Mouse (Mus musculus): ENCODE results near the gene Traf1.

The Traf1 gene

DNA sequence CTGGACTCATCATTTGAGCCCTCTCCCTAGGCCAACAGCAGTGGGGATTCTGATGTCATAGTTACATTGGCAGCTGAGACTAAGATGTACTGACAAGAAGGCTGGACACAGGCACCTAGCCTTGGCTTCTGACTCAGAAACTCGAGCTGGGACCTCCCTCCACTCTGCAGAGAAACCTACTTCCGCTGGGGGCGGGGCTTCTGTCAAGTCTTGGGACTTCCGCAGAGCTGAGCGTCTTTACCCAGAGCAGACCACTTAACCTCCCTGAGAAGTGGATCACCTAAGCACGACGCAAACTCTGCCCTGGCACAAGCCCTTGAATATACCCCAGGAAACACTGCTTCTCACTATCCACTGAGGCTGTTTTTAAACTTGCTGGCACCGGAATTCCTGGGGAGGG lies 16.8 kb downstream of the Traf1 start:
- intact Hi-C loops (cut with DNase I) = no loop called here

DNA sequence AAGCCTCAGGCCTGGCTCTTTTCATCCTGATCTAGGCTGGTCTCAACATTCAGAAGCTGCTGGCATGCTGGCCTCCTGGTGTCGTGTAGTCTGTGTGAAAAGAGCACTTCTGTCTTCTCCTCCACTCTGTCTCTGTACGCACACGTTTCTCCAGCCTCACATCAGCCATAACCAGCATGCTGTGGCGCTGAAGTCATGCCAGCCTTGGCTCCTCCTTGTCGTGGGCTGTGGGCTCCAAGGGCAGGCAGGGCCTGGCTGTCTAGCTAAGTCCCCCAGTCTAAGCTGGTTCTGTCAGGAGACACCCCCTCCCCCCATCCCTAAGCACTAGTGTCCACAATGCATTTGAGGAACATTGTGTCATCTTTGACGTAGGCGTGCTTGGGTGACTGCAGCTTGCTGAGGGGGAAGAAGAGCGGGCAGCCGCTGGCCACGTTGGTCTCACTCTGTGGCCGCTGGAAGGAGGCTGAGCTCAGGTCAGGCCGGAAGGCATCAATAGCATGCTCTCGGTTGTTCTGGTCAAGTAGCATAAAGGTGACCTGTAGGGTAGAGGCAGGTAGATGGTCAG lies 17.9 kb downstream of the Traf1 start:
- intact Hi-C loops (cut with DNase I) = no loop called here

DNA sequence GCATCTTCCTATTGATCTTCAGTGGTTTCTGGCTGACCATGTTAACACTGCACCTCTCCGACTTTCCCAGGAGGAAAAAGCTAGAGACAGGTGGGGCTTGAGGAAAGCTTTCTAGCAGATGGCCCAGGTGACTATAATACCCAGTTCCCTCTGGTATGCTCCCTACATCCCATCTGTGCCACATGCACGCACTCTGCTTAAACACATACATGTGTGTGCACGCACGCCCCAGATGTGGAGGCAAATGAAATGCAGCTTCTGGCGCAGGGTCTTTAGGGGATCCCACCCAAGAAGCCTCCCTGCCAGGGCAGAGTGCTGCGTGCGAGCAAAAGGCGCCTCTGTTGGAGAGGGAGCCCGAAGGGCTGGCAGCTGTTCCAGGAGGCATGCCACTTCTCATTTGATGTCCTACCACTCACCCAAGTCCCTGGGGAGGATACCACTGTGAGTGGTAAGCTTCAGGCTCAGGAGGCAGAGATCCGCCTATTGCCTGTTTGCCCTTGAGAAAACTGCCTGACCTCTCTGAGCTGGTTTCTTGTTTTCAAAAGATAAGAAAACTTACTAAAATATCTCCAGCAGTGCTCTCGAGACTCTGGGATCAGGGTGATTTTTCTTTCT lies 20.4 kb downstream of the Traf1 start:
- intact Hi-C loops (cut with DNase I) = no loop called here

DNA sequence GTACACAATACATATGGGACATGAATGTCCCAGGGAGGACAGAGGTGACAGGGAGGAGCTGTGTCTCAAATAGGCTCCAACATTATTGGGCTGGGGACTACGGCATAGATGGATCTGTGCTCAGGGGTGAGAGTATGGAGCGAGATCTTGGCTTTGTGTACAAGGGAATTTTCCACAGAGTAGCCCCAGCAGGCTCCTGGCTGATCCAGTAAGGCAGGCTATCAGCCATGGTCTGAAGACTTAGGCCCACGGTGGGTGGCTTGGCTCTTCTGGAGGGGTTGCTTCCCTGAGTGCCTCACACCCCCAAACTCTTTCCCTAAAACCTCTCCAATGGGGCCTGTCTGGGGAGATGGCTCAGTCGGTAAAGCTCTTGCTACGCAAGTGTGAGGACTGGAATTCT lies 21.3 kb downstream of the Traf1 start:
- intact Hi-C loops (cut with DNase I) = no loop called here

DNA sequence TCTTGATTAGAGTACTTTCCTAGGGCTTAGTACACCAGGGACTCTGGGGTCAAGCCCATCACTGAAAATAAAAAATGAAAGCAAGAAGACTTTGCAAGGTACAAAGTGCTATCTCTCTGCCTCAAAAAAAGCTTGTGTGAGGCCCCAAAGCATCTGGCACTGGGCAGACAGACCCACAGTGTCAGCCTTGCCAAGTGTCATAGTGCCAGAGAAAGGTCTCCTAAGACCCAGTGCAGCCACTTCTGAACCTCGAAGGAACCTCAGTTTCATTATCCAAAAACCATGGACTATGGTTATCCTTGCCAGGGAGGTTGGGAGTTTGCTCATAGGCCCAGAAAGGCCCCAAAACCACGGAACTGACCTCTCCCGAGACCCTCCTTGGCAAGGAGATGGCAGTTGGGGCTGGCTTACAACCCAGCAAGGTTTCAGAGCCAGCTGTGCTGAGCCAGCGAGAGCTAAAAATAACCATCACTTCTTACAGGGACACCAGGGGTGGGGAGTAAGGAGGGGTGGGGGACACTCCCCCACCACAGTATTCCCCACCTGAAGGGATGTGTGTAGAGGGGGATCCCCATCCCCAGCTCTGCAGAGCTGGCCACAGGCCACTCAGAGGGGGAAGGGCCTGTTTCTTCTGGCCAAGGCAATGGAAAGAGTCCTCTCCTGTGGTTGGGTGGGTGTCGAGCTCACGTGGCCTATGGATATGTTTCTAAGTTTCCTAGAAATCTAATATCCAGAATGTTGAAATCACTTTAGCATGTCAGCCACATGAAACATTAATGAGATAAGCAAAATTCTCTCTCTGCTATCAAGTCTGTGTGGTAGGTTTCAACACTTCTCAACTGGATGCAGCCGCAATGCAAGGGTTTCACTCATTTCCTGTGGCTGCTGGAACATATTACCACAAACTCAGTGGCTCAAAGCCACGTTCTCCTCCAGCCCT lies 23.0 kb downstream of the Traf1 start:
- intact Hi-C loops (cut with DNase I) = no loop called here

DNA sequence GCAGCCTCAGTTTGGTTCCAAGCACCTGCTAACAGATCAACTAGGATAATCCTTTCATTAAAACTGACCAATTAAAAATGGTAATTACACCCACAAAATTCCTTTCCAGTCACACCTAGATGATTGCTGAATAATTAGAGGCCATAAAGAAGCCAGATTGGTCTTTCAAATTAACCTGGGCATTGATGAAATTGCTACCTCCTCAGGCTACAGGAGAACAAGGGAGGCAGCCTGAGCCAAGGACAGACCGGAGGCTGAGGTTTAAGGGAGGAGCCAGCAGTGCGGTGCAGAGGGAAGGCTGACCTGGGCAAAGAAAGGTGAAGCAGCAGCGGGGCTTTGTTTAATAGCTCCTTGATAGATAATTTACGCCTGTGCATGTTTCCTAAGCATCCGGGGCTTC lies 24.1 kb downstream of the Traf1 start:
- intact Hi-C loops (cut with DNase I) = no loop called here

DNA sequence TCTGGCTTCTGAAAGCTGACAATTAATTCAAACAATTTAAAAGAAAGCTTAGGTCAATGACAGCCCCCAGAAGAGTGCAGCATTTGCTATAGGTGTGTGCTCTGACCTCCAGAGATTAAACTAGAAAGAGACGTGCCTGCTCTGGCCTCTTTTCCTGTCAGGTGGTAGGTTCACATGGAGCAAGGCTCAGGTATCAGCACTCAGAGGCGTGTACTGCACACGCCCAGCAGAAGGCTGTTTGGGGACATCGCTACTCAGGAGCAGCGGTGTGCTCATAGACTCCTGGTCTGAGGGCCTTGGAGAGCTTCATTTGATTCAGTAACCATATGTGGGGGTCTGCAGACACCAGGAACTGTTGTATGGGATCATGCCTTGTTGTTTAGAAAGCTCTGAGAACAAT lies 34.3 kb downstream of the Traf1 start:
- intact Hi-C loops (cut with DNase I) = no loop called here

DNA sequence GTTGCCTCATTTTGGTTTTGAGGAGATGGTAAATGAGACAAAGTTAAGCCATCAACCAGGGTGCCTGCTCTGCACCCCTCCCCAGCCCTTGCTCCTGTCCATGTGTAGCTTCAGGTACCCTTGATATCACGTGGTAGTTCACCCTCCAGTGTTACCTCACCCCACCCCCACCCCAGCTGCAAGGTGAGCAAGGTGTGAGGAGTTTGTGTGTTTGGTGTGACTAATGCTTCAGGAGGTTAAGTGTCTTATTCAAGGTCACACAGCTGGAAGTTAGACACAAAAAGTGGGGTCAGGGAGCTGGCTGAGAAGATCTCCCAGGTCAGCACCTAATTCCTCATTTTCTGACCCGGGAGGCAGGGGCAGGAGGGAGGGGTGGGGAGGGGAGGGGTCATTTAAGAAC lies 38.8 kb downstream of the Traf1 start:
- intact Hi-C loops (cut with DNase I) = no loop called here

DNA sequence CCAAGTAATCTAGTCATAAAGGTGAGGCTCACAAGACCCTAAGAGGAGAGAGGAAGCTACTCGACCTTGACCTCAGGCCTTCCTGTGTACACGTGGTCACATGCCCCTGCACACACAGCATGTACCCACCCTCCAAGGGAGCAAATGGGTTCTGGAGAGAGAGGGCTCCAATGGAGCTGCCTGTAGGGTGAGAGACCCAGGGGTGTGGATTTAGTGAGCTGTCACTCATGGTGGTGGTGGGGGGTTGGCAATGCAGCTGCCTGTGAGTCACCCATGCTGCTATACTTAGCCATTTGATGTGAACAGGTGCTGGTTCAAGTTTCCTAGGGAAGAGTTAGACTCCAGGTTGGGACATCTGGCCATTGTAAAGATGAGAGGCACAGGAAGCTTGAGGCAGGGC lies 41.4 kb downstream of the Traf1 start:
- intact Hi-C loops (cut with DNase I) = no loop called here

DNA sequence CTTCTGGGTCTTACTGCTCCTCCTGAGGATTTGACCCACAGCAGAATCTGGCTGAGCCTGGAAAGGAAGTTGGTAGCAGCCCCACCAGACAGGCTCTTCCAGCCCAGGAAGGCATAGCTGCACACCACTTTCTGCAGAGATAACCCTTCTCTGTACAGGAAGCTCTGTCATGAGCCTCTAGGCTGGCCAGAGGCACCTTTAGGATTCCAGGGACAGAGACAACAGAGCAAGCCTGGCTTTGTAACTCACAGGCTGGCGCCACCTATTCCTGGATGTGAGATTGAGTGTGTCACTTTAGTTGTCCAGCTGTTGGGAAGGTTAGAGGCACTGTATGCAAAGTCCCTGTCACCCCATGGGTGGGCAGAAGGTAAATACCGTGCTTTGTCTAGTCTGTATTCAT lies 46.5 kb downstream of the Traf1 start:
- intact Hi-C loops (cut with DNase I) = no loop called here

DNA sequence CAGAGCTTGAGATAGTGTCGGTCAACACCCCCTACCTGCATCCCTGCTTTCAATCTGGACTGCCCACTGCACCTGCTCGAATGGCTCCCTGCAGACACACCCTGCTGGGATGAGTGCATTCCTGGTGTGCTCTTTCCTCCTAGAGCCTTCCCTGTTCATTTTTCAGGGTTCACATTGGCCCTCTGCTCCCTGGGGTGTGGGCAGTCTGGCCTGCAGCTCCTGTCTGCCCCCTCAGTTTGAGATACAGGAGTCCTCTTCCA lies 46.8 kb downstream of the Traf1 start:
- intact Hi-C loops (cut with DNase I) = no loop called here

DNA sequence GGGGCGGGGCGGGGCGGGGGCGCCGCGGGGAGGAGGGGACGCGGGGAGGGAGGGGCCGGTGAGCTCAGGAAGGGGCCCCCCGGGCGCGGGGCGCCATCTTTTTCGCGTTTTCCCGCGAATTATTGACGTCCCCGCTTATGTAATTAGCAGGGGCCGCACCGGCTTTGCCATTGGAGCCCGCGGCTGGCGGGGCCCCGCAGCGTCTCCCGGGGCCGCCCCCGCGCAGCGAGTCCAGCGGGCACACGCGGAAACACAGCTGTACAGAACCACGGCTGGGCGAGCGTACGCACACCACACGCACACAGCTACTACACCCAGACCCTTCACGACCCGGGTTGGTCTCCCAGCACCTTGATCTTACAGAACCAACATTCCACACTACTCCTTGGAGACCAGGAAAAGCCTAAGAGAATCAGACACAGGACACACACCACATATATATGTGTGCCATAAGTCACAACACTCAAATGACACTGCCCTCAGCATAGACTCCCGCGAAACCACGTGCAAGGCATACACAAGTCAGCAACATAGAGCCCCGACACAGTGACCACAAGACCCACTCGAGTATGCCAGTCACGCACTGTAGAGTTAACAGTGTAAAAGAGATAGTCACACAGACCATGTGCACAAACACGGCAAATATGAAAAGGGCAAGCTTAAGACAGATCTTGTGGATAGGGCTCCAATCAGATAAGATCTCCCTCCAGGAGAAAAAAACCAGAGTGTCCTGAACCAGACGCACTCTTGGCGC lies 47.3 kb downstream of the Traf1 start:
- intact Hi-C loops (cut with DNase I) = no loop called here

DNA sequence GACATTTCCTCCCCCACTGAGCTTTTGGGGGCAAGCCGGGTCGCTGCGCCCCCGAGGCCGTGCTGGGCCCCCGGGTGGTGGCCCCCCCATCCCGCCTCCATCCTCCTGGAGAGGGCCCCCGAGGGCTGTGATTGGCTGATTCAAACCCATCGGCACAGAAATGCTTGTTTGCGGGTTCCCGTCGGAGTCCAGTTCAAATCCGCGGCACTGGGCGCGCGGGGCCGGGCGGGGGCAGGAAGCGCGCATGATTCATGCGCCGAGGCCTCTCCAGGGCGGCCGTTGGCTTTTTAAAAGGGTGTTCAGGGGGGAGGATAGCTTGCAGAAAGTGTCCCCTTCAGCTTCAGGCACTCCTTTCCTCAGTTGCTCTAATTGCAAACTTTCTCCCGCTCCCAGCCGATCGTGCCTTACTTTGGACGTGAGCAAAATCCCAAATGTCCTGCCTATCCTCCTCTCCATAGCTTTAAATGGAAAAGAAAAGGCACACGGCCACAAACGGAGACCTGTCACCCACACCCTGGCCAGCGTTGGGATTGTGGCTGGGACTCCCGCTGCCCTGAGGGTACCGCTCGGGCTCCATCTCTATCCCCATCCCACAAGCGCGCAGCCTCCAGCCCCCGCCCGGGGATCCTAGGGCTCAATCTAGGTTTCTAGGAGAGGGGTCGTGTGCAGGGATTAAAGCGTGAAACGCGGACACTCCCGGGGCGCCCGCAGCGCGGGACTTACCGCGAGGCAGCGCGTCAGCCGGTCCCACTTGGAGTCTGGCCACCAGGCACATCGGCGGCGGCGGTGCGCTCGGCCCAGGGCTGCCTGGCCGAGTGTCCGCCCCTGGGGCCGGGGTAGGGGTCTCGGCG lies 48.1 kb downstream of the Traf1 start, which contains the start of gene Phf19:
Phf19 (minus strand) TSS at position 809 of the 851 bp plus-strand sequence.
- intact Hi-C loops (cut with DNase I) = no loop called here

DNA sequence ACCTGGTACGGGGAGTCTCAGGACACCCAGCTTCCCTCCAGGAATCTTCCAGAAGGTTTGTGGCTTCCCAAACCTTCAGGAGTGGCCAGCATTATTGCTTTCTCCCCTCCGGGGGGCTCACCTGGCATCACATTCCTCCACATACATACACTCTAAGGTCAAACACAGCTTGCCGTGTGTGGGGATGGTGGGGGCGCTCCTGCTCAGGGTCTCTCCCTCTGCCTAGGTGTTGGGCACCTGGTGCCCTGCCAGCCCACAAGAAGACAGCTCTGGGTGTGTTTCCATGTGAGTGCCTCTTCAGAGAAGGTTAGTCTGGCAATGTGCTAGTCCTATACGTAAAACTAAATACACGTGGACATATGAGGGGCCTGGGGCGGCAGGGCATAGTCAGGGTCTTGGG lies 49.0 kb downstream of the Traf1 start:
- intact Hi-C loops (cut with DNase I) = no loop called here

DNA sequence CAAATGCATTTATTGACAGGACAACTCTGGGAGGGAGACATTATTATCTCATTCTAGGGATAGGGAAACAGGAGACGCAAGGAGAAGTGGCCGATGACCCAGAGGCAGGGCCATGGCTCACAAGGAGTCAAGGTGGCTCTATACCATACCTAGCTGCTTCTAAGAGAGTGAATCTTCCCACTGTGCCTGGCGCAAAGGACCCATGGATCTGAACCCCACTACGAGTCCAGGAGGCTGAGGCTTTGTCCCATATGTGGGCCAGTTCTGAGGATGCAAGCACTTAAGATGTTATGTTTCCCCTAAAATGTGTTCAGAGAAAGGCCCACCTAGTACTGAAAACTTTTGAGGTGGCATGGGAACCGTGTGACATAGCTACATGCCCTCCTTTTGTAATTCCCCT lies 49.7 kb downstream of the Traf1 start:
- intact Hi-C loops (cut with DNase I) = no loop called here

DNA sequence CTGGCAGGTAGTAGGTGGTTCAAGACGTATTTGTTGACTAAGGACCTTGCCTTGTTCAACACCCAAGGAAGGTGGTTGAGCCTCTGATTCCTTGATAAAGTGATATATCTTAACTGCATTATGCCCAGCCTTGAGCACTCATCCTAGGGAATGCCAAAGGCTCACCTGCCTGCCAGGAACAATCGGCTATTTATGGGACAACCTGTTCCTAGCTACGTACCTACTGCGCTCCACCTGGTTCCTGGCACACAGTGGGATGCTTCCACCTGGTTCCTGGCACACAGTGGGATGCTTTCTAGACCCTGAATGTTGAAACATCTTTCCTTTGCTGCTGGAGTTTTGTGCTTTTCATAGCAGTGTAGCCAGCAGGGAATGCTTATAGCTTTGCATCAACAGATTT lies 51.9 kb downstream of the Traf1 start:
- intact Hi-C loops (cut with DNase I) = loop anchor here (10.0 kb wide), 1 partner anchor 85 kb away; the partner anchor contains the start of gene Fbxw2

DNA sequence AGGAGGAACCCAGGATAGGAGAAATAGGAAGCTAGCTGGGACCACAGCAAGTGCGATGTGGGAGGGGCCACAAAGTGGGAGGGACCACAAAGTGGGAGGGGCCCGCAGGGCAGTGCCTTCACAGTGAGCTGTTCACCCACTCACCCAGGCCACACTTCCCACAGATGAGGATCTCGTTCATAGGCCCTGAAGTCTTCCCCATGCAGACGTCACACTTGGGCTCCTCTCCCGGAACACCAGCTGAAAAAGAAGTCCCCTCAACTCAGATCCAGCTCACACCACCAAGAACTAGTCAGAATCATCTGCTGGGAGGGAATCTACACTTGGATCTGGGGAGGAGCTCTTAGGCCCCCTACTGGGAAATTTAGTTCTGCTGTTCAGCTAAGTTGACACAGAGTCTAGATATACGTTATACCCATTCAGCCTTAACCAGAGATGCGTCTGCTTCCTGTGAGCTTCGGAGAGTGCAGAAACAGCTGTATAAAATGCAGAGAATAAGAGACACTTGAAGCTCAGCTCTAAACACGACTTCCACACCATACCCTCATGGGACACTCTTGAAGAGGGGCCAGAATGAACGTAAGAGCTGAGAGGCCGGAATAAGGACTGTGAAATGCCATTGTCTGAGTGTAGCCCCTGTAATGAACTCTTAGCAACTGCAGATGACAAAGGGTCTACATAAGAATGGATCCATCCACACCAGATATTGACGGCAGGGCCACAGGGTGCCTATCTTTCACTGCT lies 54.5 kb downstream of the Traf1 start:
- intact Hi-C loops (cut with DNase I) = loop anchor here (10.0 kb wide), 1 partner anchor 82 kb away; the partner anchor contains the start of gene Fbxw2

DNA sequence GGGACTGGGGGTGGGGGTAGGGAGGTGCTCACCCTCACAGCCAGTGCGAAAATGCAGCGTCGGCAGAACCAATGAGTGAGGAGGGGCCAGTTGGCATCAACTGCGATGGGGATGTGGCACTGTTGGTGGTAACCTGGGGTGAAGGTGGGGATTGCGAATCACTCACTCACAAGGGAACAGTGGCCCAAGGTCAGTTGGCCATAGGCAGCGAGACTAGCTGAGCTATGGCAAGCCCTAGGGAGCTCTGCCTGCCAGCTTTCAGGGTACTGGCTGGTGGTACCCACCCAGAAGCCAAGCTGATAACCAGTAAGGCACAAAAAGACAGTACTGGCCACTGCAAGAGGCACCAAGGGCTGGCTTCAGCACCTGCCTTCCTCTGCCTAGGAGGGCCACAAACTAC lies 55.1 kb downstream of the Traf1 start:
- intact Hi-C loops (cut with DNase I) = loop anchor here (10.0 kb wide), 1 partner anchor 82 kb away; the partner anchor contains the start of gene Fbxw2

DNA sequence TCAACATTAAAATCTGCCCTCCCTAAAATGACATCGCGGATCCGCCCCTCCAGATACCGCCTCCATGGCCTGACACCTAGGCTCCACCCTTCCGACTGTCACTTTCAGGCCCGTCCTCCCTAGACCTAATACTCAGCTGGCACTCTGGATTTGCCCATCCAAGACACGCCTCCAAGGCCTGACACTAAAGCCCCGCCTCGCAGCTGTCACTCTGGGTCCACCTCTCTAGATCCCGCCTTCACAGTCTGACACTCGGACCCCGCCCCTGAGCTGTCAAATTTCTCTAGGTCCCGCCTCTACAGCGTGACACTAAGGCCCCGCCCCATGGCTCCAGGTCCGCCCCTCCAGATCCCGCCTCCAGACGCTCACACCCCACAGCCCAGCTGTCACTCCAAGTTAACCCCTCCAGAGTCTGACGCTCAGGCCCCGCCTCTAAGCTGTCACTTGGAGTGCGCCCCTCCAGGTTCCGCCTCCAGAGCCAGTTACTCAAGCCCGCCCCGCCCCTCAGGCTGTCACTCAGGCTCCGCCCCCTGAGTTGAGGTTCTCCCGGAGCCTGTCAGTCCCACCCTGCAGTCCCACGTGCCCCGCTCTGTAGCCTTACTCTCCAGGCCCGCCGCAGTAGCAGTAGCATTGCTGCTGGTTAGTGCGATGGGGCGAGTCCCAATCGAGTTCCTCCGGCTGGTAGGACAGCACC lies 56.6 kb downstream of the Traf1 start:
- intact Hi-C loops (cut with DNase I) = loop anchor here (10.0 kb wide), 1 partner anchor 80 kb away; the partner anchor contains the start of gene Fbxw2

Measured in adrenal gland (tissue).